Mouse (Mus musculus): Measurements from ENCODE around the gene Naxd. TPM values are rescaled to one million over a fixed set of nuclear protein-coding genes. Genes with fewer than 3 reads are reported as not detected.

Naxd gene
- polyA plus RNA-seq, 1 experiment from 2014 or later: 82.8 TPM

- no peak overlapping the region for H3K4me3 ChIP-seq (ENCODE audit: control insufficient read depth in 1 of 2, insufficient read depth in 1 of 2, low read depth in 1 of 2, low read length in 2 of 2)
- 69% methylated on average over 9 of the region's 9 CpGs for WGBS
- H3K9ac ChIP-seq (ENCODE audit: low read length): no peak overlapping the region
- H3K27me3 ChIP-seq (ENCODE audit: control insufficient read depth, insufficient read depth, low read length): no peaks in the 10 kb centered on the region
- H3K36me3 ChIP-seq (ENCODE audit: control insufficient read depth, insufficient read depth, low read length): peaks cover 95% of the 10 kb centered on the region
- H3K4me2 ChIP-seq (ENCODE audit: low read length): no peak overlapping the region
- peaks cover 0 to 7% of the 10 kb centered on the region in 2 experiments; a peak in 1 of 4 replicates for H3K4me1 ChIP-seq (ENCODE audit: control insufficient read depth in 2 of 2, insufficient read depth in 2 of 2, low read length in 2 of 2)
- no peak overlapping the region for H3K27ac ChIP-seq (replicated peaks in 1 of 2; ENCODE audit: control insufficient read depth in 1 of 2, insufficient read depth in 1 of 2, low read depth in 2 of 2, low read length in 2 of 2)
- ATAC-seq (ENCODE audit: insufficient number of reproducible peaks, insufficient read depth, low FRiP score, low read depth): no peak
- H3K9me3 ChIP-seq (ENCODE audit: control insufficient read depth, low read length): no peaks in the 10 kb centered on the region
These were observed 15.4 kb downstream of the Naxd start for GRCm38 (mm10) chr8:11512711-11513110.

- Histone ChIP-seq H3K9me3 (ENCODE audit: control insufficient read depth, low read length) (no peaks in the 10 kb centered on the region), H3K4me1 (ENCODE audit: control insufficient read depth in 2 of 2, insufficient read depth in 2 of 2, low read length in 2 of 2) (peaks cover 0 to 7% of the 10 kb centered on the region in 2 experiments; a peak in 1 of 4 replicates), H3K4me2 (ENCODE audit: low read length) (no peak overlapping the region), H3K27ac (replicated peaks in 1 of 2; ENCODE audit: control insufficient read depth in 1 of 2, insufficient read depth in 1 of 2, low read depth in 2 of 2, low read length in 2 of 2) (no peak overlapping the region), H3K36me3 (ENCODE audit: control insufficient read depth, insufficient read depth, low read length) (peaks cover 96% of the 10 kb centered on the region), H3K27me3 (ENCODE audit: control insufficient read depth, insufficient read depth, low read length) (no peaks in the 10 kb centered on the region), H3K4me3 (ENCODE audit: control insufficient read depth in 1 of 2, insufficient read depth in 1 of 2, low read depth in 1 of 2, low read length in 2 of 2) (no peak overlapping the region), H3K9ac (ENCODE audit: low read length) (no peak overlapping the region)
- no peak for ATAC-seq (ENCODE audit: insufficient number of reproducible peaks, insufficient read depth, low FRiP score, low read depth)
- WGBS: 83% methylated on average over 5 of the region's 5 CpGs
These were observed 15.9 kb downstream of the Naxd start for GRCm38 (mm10) chr8:11513247-11513646.

GRCm38 (mm10) chr8:11516292-11516691 lies 19.0 kb downstream of the Naxd start:
- H3K4me2 ChIP-seq (ENCODE audit: low read length): no peak overlapping the region
- no peak for ATAC-seq (ENCODE audit: insufficient number of reproducible peaks, insufficient read depth, low FRiP score, low read depth)
- no peaks in the 10 kb centered on the region for H3K9me3 ChIP-seq (ENCODE audit: control insufficient read depth, low read length)
- 92% methylated on average over 9 of the region's 9 CpGs for WGBS
- no peak overlapping the region for H3K9ac ChIP-seq (ENCODE audit: low read length)
- no peaks in the 10 kb centered on the region for H3K27me3 ChIP-seq (ENCODE audit: control insufficient read depth, insufficient read depth, low read length)
- H3K27ac ChIP-seq (replicated peaks in 1 of 2; ENCODE audit: control insufficient read depth in 1 of 2, insufficient read depth in 1 of 2, low read depth in 2 of 2, low read length in 2 of 2): no peak overlapping the region
- peaks cover 80% of the 10 kb centered on the region for H3K36me3 ChIP-seq (ENCODE audit: control insufficient read depth, insufficient read depth, low read length)
- no peak overlapping the region for H3K4me3 ChIP-seq (ENCODE audit: control insufficient read depth in 1 of 2, insufficient read depth in 1 of 2, low read depth in 1 of 2, low read length in 2 of 2)
- 0 out of 4 replicates have a peak, but pooled peaks cover 0 to 3% of the 10 kb centered on the region in 2 experiments for H3K4me1 ChIP-seq (ENCODE audit: control insufficient read depth in 2 of 2, insufficient read depth in 2 of 2, low read length in 2 of 2)

GRCm38 (mm10) chr8:11517366-11518055 lies 20.2 kb downstream of the Naxd start:
- Histone ChIP-seq H3K36me3 (ENCODE audit: control insufficient read depth, insufficient read depth, low read length) (peaks cover 76% of the 10 kb centered on the region), H3K9ac (ENCODE audit: low read length) (no peak overlapping the region), H3K4me3 (ENCODE audit: control insufficient read depth in 1 of 2, insufficient read depth in 1 of 2, low read depth in 1 of 2, low read length in 2 of 2) (no peak overlapping the region), H3K4me1 (ENCODE audit: control insufficient read depth in 2 of 2, insufficient read depth in 2 of 2, low read length in 2 of 2) (no peaks in the 10 kb centered on the region), H3K27ac (replicated peaks in 1 of 2; ENCODE audit: control insufficient read depth in 1 of 2, insufficient read depth in 1 of 2, low read depth in 2 of 2, low read length in 2 of 2) (no peak overlapping the region), H3K27me3 (ENCODE audit: control insufficient read depth, insufficient read depth, low read length) (no peaks in the 10 kb centered on the region), H3K4me2 (ENCODE audit: low read length) (no peak overlapping the region), H3K9me3 (ENCODE audit: control insufficient read depth, low read length) (no peaks in the 10 kb centered on the region)
- no peak for ATAC-seq (ENCODE audit: insufficient number of reproducible peaks, insufficient read depth, low FRiP score, low read depth)
- 85% methylated on average over 16 of the region's 16 CpGs for WGBS

- H3K9me3 ChIP-seq (ENCODE audit: control insufficient read depth, low read length): no peaks in the 10 kb centered on the region
- H3K9ac ChIP-seq (ENCODE audit: low read length): no peak overlapping the region
- peaks cover 71% of the 10 kb centered on the region for H3K36me3 ChIP-seq (ENCODE audit: control insufficient read depth, insufficient read depth, low read length)
- no peak overlapping the region for H3K4me2 ChIP-seq (ENCODE audit: low read length)
- H3K4me3 ChIP-seq (ENCODE audit: control insufficient read depth in 1 of 2, insufficient read depth in 1 of 2, low read depth in 1 of 2, low read length in 2 of 2): no peak overlapping the region
- no peaks in the 10 kb centered on the region for H3K4me1 ChIP-seq (ENCODE audit: control insufficient read depth in 2 of 2, insufficient read depth in 2 of 2, low read length in 2 of 2)
- no peaks in the 10 kb centered on the region for H3K27me3 ChIP-seq (ENCODE audit: control insufficient read depth, insufficient read depth, low read length)
- WGBS: 80% methylated on average over 6 of the region's 6 CpGs
- H3K27ac ChIP-seq (replicated peaks in 1 of 2; ENCODE audit: control insufficient read depth in 1 of 2, insufficient read depth in 1 of 2, low read depth in 2 of 2, low read length in 2 of 2): no peak overlapping the region
- no peak for ATAC-seq (ENCODE audit: insufficient number of reproducible peaks, insufficient read depth, low FRiP score, low read depth)
These were observed 20.7 kb downstream of the Naxd start for GRCm38 (mm10) chr8:11518056-11518396.

- H3K4me3 ChIP-seq (ENCODE audit: control insufficient read depth in 1 of 2, insufficient read depth in 1 of 2, low read depth in 1 of 2, low read length in 2 of 2): no peak overlapping the region
- no peak overlapping the region for H3K4me2 ChIP-seq (ENCODE audit: low read length)
- 85% methylated on average over 11 of the region's 11 CpGs for WGBS
- H3K9me3 ChIP-seq (ENCODE audit: control insufficient read depth, low read length): no peaks in the 10 kb centered on the region
- no peaks in the 10 kb centered on the region for H3K4me1 ChIP-seq (ENCODE audit: control insufficient read depth in 2 of 2, insufficient read depth in 2 of 2, low read length in 2 of 2)
- no peaks in the 10 kb centered on the region for H3K27me3 ChIP-seq (ENCODE audit: control insufficient read depth, insufficient read depth, low read length)
- no peak overlapping the region for H3K27ac ChIP-seq (replicated peaks in 1 of 2; ENCODE audit: control insufficient read depth in 1 of 2, insufficient read depth in 1 of 2, low read depth in 2 of 2, low read length in 2 of 2)
- peaks cover 65% of the 10 kb centered on the region for H3K36me3 ChIP-seq (ENCODE audit: control insufficient read depth, insufficient read depth, low read length)
- ATAC-seq (ENCODE audit: insufficient number of reproducible peaks, insufficient read depth, low FRiP score, low read depth): no peak
- H3K9ac ChIP-seq (ENCODE audit: low read length): no peak overlapping the region
These were observed 21.4 kb downstream of the Naxd start for GRCm38 (mm10) chr8:11518676-11519075.

- H3K36me3 ChIP-seq (ENCODE audit: control insufficient read depth, insufficient read depth, low read length): peaks cover 37% of the 10 kb centered on the region
- no peak for ATAC-seq (ENCODE audit: insufficient number of reproducible peaks, insufficient read depth, low FRiP score, low read depth)
These were observed 26.0 kb downstream of the Naxd start for GRCm38 (mm10) chr8:11523331-11523730.

More at GRCm38 (mm10) chr8:11523331-11523730, 26.0 kb downstream of the Naxd start:
- Histone ChIP-seq H3K27me3 (ENCODE audit: control insufficient read depth, insufficient read depth, low read length) (no peaks in the 10 kb centered on the region), H3K27ac (replicated peaks in 1 of 2; ENCODE audit: control insufficient read depth in 1 of 2, insufficient read depth in 1 of 2, low read depth in 2 of 2, low read length in 2 of 2) (no peak overlapping the region), H3K4me3 (ENCODE audit: control insufficient read depth in 1 of 2, insufficient read depth in 1 of 2, low read depth in 1 of 2, low read length in 2 of 2) (no peak overlapping the region), H3K9me3 (ENCODE audit: control insufficient read depth, low read length) (no peaks in the 10 kb centered on the region), H3K9ac (ENCODE audit: low read length) (no peak overlapping the region), H3K4me1 (ENCODE audit: control insufficient read depth in 2 of 2, insufficient read depth in 2 of 2, low read length in 2 of 2) (no peaks in the 10 kb centered on the region), H3K4me2 (ENCODE audit: low read length) (no peak overlapping the region)
- 66% methylated on average over 3 of the region's 3 CpGs for WGBS

Data from heart, embryonic 14.5 days (tissue).